8 mouse cellular contexts compared by ENCODE assay signal in genomic region chr11:3912875-3913271, GRCm38 (mm10). TPM values are rescaled to one million over a fixed set of nuclear protein-coding genes. Genes with fewer than 3 reads are reported as not detected.
DNase-seq lines count a peak whose midpoint lies in the region; ATAC-seq and TF ChIP-seq lines count a peak whose summit lies in the region.

No protein-coding gene starts in this region.

- H3K9ac ChIP-seq in embryonic facial prominence, embryonic 11.5 days (replicated peaks; ENCODE audit: low read length), result peak overlapping the region; percentile 60
- peak overlapping the region; percentile 74 for H3K9ac ChIP-seq in heart, embryonic 16.5 days (ENCODE audit: low read length)

- H3K9me3 ChIP-seq in G1E (replicated peaks), result peaks cover 9% of the 10 kb centered on the region
- no peaks in the 10 kb centered on the region for H3K9me3 ChIP-seq in embryonic facial prominence, embryonic 11.5 days (replicated peaks; ENCODE audit: control insufficient read depth, low read length)
- H3K9me3 ChIP-seq in heart, embryonic 16.5 days (replicated peaks; ENCODE audit: control insufficient read depth, low read length), result no peaks in the 10 kb centered on the region
- H3K9me3 ChIP-seq in midbrain, embryonic 10.5 days (replicated peaks), result no peaks in the 10 kb centered on the region

- H3K27me3 ChIP-seq in G1E (ENCODE audit: insufficient read depth, low read length), result peaks cover 23% of the 10 kb centered on the region; the same call in 1 of the 2 replicates
- H3K27me3 ChIP-seq in embryonic facial prominence, embryonic 11.5 days (ENCODE audit: control insufficient read depth, insufficient read depth, low read length), result peaks cover 3% of the 10 kb centered on the region
- peaks cover 4% of the 10 kb centered on the region; the same call in 1 of the 2 replicates for H3K27me3 ChIP-seq in heart, embryonic 16.5 days (ENCODE audit: control insufficient read depth, insufficient read depth, low read length)
- H3K27me3 ChIP-seq in midbrain, embryonic 10.5 days (ENCODE audit: low read depth, poor library complexity, severe bottlenecking), result peaks cover 22% of the 10 kb centered on the region

- no peak for ATAC-seq in G1E (ENCODE audit: extremely low read depth, insufficient number of reproducible peaks, low FRiP score, poor library complexity, severe bottlenecking)
- ATAC-seq in embryonic facial prominence, embryonic 11.5 days (replicated peaks; ENCODE audit: insufficient number of reproducible peaks, low FRiP score, low TSS enrichment, low read depth), result peak; percentile 19; the same call in 1 of the 2 replicates
- ATAC-seq in heart, embryonic 16.5 days (replicated peaks; ENCODE audit: extremely low read depth, insufficient read depth, low FRiP score), result no peak

- 0 out of 2 replicates have a peak overlapping the region, but pooled peaks have one; percentile 11 for H3K4me3 ChIP-seq in G1E (ENCODE audit: low read depth, low read length)
- H3K4me3 ChIP-seq in embryonic facial prominence, embryonic 11.5 days (ENCODE audit: low read depth, low read length), result peak overlapping the region; percentile 53
- peak overlapping the region; percentile 65 for H3K4me3 ChIP-seq in heart, embryonic 16.5 days (ENCODE audit: low read length)
- peak overlapping the region; percentile 76 for H3K4me3 ChIP-seq in midbrain, embryonic 10.5 days

- peaks cover 3% of the 10 kb centered on the region; the same call in 1 of the 2 replicates for H3K4me1 ChIP-seq in G1E (ENCODE audit: insufficient read depth, low read depth, low read length)
- H3K4me1 ChIP-seq in embryonic facial prominence, embryonic 11.5 days (ENCODE audit: control insufficient read depth, insufficient read depth, low read length), result peaks cover 3% of the 10 kb centered on the region; the same call in 1 of the 2 replicates
- peaks cover 42% of the 10 kb centered on the region for H3K4me1 ChIP-seq in heart, embryonic 16.5 days (ENCODE audit: control insufficient read depth, insufficient read depth, low read length)
- H3K4me1 ChIP-seq in midbrain, embryonic 10.5 days, result peaks cover 55% of the 10 kb centered on the region

- WGBS in embryonic facial prominence, embryonic 11.5 days, result 1% methylated on average over 15 of the region's 16 CpGs
- WGBS in heart, embryonic 16.5 days, result 10% methylated on average over 16 of the region's 16 CpGs
- 4% methylated on average over 16 of the region's 16 CpGs for WGBS in midbrain, embryonic 10.5 days

- H3K36me3 ChIP-seq in G1E (replicated peaks), result no peaks in the 10 kb centered on the region
- no peaks in the 10 kb centered on the region for H3K36me3 ChIP-seq in embryonic facial prominence, embryonic 11.5 days (replicated peaks; ENCODE audit: control insufficient read depth, insufficient read depth, low read depth, low read length)
- H3K36me3 ChIP-seq in heart, embryonic 16.5 days (ENCODE audit: control insufficient read depth, insufficient read depth), result 0 out of 2 replicates have a peak, but pooled peaks cover 3% of the 10 kb centered on the region
- no peaks in the 10 kb centered on the region for H3K36me3 ChIP-seq in midbrain, embryonic 10.5 days

- peak overlapping the region; percentile 92 for H3K4me2 ChIP-seq in embryonic facial prominence, embryonic 11.5 days (ENCODE audit: low read depth, low read length)
- peak overlapping the region; percentile 98 for H3K4me2 ChIP-seq in heart, embryonic 16.5 days (ENCODE audit: low read depth, low read length)

- no peak for TF ChIP-seq CTCF in G1E (IDR thresholded peaks at IDR 0.05; ENCODE audit: low read depth, low read length)

- peak; percentile 41 to 46 for DNase-seq in frontal cortex, postnatal 10 days (ENCODE audit: low spot score in 2 of 2)
- DNase-seq in frontal cortex, postnatal 25 days (ENCODE audit: low spot score in 2 of 2), result no peak
- no peak for DNase-seq in G1E (ENCODE audit: low spot score)
- peak; percentile 15 for DNase-seq in embryonic facial prominence, embryonic 11.5 days (ENCODE audit: low spot score)
- DNase-seq in layer of hippocampus, postnatal 36 days, result peak; percentile 38 to 40
- DNase-seq in midbrain, embryonic 10.5 days (ENCODE audit: low spot score), result peak; percentile 48
- peak; percentile 9 for DNase-seq in thymus, postnatal 0 days (ENCODE audit: low spot score)

- H3K27ac ChIP-seq in embryonic facial prominence, embryonic 11.5 days (replicated peaks; ENCODE audit: low read depth, low read length), result no peak overlapping the region
- H3K27ac ChIP-seq in heart, embryonic 16.5 days (ENCODE audit: low read length), result no peak overlapping the region
- peak overlapping the region; percentile 83 for H3K27ac ChIP-seq in midbrain, embryonic 10.5 days (replicated peaks)

RNA-seq across cellular contexts. Expression of gene Slc35e4, which starts 1.6 kb away (rescaled TPM):
- not detected in 2 replicates for total RNA-seq in G1E (2014; fragmentation: Nextera tagmentation)
- 0.05 TPM in 1 of 2 replicates, not detected in the other for total RNA-seq in G1E (2017)
- not detected in 2 replicates for polyA plus RNA-seq in G1E (2012)
- polyA plus RNA-seq in embryonic facial prominence, embryonic 11.5 days (2014; fragmentation: Nextera tagmentation; extraction: Ambion mirVana), result 2.0 and 2.1 TPM in 2 replicates
- polyA plus RNA-seq in heart, embryonic 16.5 days (2015; fragmentation: Nextera tagmentation; extraction: Ambion mirVana), result 4.2 and 4.3 TPM in 2 replicates
- total RNA-seq in layer of hippocampus, postnatal 36 days (2021), result 10 to 100 TPM; 16.1 to 17.1 TPM
- 5.2 and 5.5 TPM in 2 replicates for polyA plus RNA-seq in midbrain, embryonic 10.5 days (2016; fragmentation: Nextera tagmentation; extraction: Ambion mirVana)
- 0.87 and 0.99 TPM in 2 replicates for polyA plus RNA-seq in thymus, postnatal 0 days (2015; fragmentation: Nextera tagmentation; extraction: Ambion mirVana)

RNA-seq across cellular contexts. Expression of gene Dusp18, which starts 17.8 kb away (rescaled TPM):
- not detected in 2 replicates for total RNA-seq in G1E (2014; fragmentation: Nextera tagmentation)
- total RNA-seq in G1E (2017), result 0.11 and 0.12 TPM in 2 replicates
- not detected in 2 replicates for polyA plus RNA-seq in G1E (2012)
- polyA plus RNA-seq in embryonic facial prominence, embryonic 11.5 days (2014; fragmentation: Nextera tagmentation; extraction: Ambion mirVana), result 13.2 and 13.9 TPM in 2 replicates
- 13.0 and 13.1 TPM in 2 replicates for polyA plus RNA-seq in heart, embryonic 16.5 days (2015; fragmentation: Nextera tagmentation; extraction: Ambion mirVana)
- total RNA-seq in layer of hippocampus, postnatal 36 days (2021), result 10 to 100 TPM; 24.1 to 26.7 TPM
- polyA plus RNA-seq in midbrain, embryonic 10.5 days (2016; fragmentation: Nextera tagmentation; extraction: Ambion mirVana), result 18.9 and 23.2 TPM in 2 replicates
- polyA plus RNA-seq in thymus, postnatal 0 days (2015; fragmentation: Nextera tagmentation; extraction: Ambion mirVana), result 0.62 and 0.71 TPM in 2 replicates

RNA-seq across cellular contexts. Expression of gene 4921536K21Rik, which starts 18.0 kb away (rescaled TPM):
- total RNA-seq in G1E (2014; fragmentation: Nextera tagmentation), result not detected in 2 replicates
- 0.05 TPM in 1 of 2 replicates, not detected in the other for total RNA-seq in G1E (2017)
- polyA plus RNA-seq in G1E (2012), result not detected in 2 replicates
- 0.21 TPM in 2 replicates for polyA plus RNA-seq in embryonic facial prominence, embryonic 11.5 days (2014; fragmentation: Nextera tagmentation; extraction: Ambion mirVana)
- 0.17 and 0.22 TPM in 2 replicates for polyA plus RNA-seq in heart, embryonic 16.5 days (2015; fragmentation: Nextera tagmentation; extraction: Ambion mirVana)
- under 1 TPM; 0.55 to 0.56 TPM for total RNA-seq in layer of hippocampus, postnatal 36 days (2021)
- 1.4 and 1.5 TPM in 2 replicates for polyA plus RNA-seq in midbrain, embryonic 10.5 days (2016; fragmentation: Nextera tagmentation; extraction: Ambion mirVana)
- polyA plus RNA-seq in thymus, postnatal 0 days (2015; fragmentation: Nextera tagmentation; extraction: Ambion mirVana), result 0.06 and 0.08 TPM in 2 replicates

RNA-seq across cellular contexts. Expression of gene Tcn2, which starts 19.1 kb away (rescaled TPM):
- 5.4 and 7.1 TPM in 2 replicates for total RNA-seq in G1E (2014; fragmentation: Nextera tagmentation)
- total RNA-seq in G1E (2017), result 9.2 and 10.3 TPM in 2 replicates
- polyA plus RNA-seq in G1E (2012), result 0.22 and 0.36 TPM in 2 replicates
- polyA plus RNA-seq in embryonic facial prominence, embryonic 11.5 days (2014; fragmentation: Nextera tagmentation; extraction: Ambion mirVana), result 31.0 and 33.8 TPM in 2 replicates
- 70.5 and 70.6 TPM in 2 replicates for polyA plus RNA-seq in heart, embryonic 16.5 days (2015; fragmentation: Nextera tagmentation; extraction: Ambion mirVana)
- 10 to 100 TPM; 14.5 to 18.3 TPM for total RNA-seq in layer of hippocampus, postnatal 36 days (2021)
- 24.5 and 28.1 TPM in 2 replicates for polyA plus RNA-seq in midbrain, embryonic 10.5 days (2016; fragmentation: Nextera tagmentation; extraction: Ambion mirVana)
- polyA plus RNA-seq in thymus, postnatal 0 days (2015; fragmentation: Nextera tagmentation; extraction: Ambion mirVana), result 25.5 and 27.1 TPM in 2 replicates

RNA-seq across cellular contexts. Expression of gene Osbp2, which starts 49.2 kb away (rescaled TPM):
- total RNA-seq in G1E (2014; fragmentation: Nextera tagmentation) (not detected in 2 replicates), G1E (2017) (0.12 and 0.22 TPM in 2 replicates)
- not detected in 2 replicates for polyA plus RNA-seq in G1E (2012)
- polyA plus RNA-seq in embryonic facial prominence, embryonic 11.5 days (2014; fragmentation: Nextera tagmentation; extraction: Ambion mirVana), result 0.55 and 0.85 TPM in 2 replicates
- 1.3 and 1.6 TPM in 2 replicates for polyA plus RNA-seq in heart, embryonic 16.5 days (2015; fragmentation: Nextera tagmentation; extraction: Ambion mirVana)
- total RNA-seq in layer of hippocampus, postnatal 36 days (2021), result 10 to 100 TPM; 75.7 to 80.7 TPM
- polyA plus RNA-seq in midbrain, embryonic 10.5 days (2016; fragmentation: Nextera tagmentation; extraction: Ambion mirVana), result 1.4 and 2.2 TPM in 2 replicates
- 0.10 and 0.28 TPM in 2 replicates for polyA plus RNA-seq in thymus, postnatal 0 days (2015; fragmentation: Nextera tagmentation; extraction: Ambion mirVana)

Comparison
In these comparisons a context has a peak if more than half of its experiments do, and no peak if none do; other contexts are left out.
1. DNase-seq: peak in frontal cortex, postnatal 10 days (2 of 2), embryonic facial prominence, embryonic 11.5 days (single experiment), layer of hippocampus, postnatal 36 days (2 of 2), midbrain, embryonic 10.5 days (single experiment) and thymus, postnatal 0 days (single experiment); none in frontal cortex, postnatal 25 days (0 of 2) and G1E (single experiment).
2. H3K4me3 ChIP-seq: peak in every context shown above with its lines; median percentile 76 in midbrain, embryonic 10.5 days; 65 in heart, embryonic 16.5 days; 53 in embryonic facial prominence, embryonic 11.5 days; 11 in G1E.